Mouse (Mus musculus) thymus, postnatal 10 days (tissue): ENCODE measurements around the gene Ifna11.

Experiments
- DNase-seq, 2 experiments: peaks; one replicate each; pipeline ENCODE4 v3.0.0; 2021; ENCODE audit warnings: low spot score in 2 of 2

Gene Ifna11

DNA sequence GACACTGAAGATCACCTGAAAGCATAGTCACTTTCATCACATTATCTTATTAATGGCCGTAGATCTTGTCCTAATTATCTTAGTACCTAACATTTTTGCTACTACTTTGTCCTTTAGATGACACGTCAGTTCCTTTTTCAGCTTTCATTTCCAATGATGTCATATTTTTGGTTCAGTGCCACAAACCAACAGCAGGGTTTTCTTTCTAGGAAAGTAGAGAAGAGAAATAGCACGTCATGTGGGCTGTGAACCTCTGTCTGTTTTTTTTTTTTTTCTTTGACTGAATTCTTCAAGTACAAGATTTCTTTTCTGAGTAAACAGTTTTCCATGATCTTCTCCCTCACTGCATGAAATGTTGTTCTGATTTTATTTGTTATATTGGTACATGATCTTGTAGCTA lies 20.3 kb downstream of the Ifna11 start:
- no peak for DNase-seq

DNA sequence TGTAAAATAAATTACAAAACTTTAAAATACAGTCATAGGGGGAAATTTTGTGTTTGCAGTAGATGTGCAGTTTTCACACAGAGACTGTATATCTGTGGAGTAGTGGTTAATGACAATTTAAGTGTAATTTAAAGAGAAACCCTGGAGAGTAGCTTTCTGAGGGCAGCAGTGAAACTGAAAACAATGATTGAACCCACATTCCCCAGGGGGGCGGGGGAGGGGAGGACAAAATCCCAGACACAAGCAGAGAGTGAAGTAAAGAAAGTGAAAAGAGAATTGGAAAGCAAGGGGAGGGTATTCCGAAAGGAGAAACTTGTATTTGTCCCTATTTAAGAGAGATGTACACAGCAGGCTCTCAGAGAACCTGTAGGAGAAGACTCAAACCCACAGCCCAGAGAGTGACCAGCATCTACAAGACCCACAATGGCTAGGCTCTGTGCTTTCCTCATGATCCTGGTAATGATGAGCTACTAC lies 21.7 kb downstream of the Ifna11 start, which contains the start of gene Ifna4:
Gene Ifna4 (plus strand): TSS at position 424 of the 474 bp plus-strand sequence.
- DNase-seq: no peak

DNA sequence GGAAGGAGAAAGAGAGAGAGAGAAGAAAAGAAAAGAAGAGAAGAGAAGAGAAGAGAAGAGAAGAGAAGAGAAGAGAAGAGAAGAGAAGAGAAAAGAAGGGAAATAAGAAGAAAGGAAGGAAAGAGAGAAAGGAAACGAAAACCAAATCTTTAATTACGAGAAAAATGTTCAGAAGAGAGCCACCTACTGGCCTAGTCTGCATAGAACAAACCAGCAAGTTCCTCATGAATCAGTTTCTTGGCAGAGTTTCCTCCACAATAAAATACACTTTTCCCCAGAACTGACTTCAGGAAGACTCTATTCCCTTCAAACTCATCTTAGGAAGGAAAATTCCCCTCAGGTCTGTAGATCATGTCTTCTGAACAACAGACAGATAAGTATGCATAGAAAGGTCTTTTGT lies 25.6 kb downstream of the Ifna11 start:
- no peak for DNase-seq

DNA sequence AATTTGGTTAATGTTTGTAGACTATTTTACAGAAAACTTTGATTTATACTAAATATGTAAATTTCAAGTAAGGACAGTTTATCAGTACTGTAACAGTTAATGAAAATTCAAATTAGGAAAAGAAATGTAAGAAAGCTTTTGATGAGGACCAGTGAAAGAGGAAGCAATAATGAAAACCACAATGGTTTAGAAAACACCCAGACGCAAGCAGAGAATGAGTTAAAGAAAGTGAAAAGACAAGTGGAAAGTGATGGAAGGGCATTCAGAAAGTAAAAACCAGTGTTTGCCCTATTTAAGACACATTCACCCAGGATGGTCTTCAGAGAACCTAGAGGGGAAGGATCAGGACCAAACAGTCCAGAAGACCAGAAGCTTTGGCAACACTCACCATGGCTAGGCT lies 29.9 kb downstream of the Ifna11 start, which contains the start of gene Ifna1:
Gene Ifna1 (plus strand): TSS at position 390 of the 400 bp plus-strand sequence.
- DNase-seq: no peak

GRCm38 (mm10) chr4:88851026-88851763 lies 31.4 kb downstream of the Ifna11 start:
- DNase-seq: no peak

GRCm38 (mm10) chr4:88859214-88859613 lies 39.5 kb downstream of the Ifna11 start:
- no peak for DNase-seq

- no peak for DNase-seq
Measured at GRCm38 (mm10) chr4:88863309-88863708, 43.5 kb downstream of the Ifna11 start.

DNA sequence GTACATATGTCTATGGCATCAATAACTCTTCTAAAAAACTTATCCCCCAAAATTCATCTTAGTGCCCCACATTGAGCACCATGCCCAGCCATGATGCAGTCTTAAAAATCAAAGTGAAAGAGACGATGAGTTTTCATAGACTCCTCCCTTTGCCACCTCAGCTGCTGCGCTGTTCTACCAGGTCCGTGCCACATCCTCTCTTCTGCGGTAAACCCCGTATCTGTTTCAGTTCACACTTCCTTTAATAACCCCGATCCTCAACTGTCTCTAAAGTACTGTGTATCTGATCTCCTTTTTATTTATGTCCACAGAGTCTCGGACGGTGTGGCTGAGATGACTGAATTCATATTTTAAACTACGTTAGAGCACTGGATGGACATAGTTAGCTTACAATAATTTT lies 44.8 kb downstream of the Ifna11 start:
- DNase-seq: peak; percentile 36 to 57

GRCm38 (mm10) chr4:88865011-88865569 lies 45.3 kb downstream of the Ifna11 start:
- no peak for DNase-seq

- DNase-seq: peak; percentile 69 to 86
Measured at GRCm38 (mm10) chr4:88867366-88867925, 47.7 kb downstream of the Ifna11 start.

GRCm38 (mm10) chr4:88867926-88868911 lies 48.5 kb downstream of the Ifna11 start:
- peak; percentile 42 to 53 for DNase-seq
